Mouse (Mus musculus) bone marrow, adult 2 months (tissue): ENCODE results near the gene Gm49396.
A peak's percentile ranks its signal among the peaks of the same experiment; 100 is the strongest.

Source experiments
- CTCF ChIP-seq: fragments of 200-500 bp; IDR thresholded peaks from 2 replicates; pipeline ENCODE4 v1.5.1; 2011; ENCODE audit warnings: low read length, control low read depth; ENCODE audit not compliant: control insufficient read depth, insufficient read depth
- POLR2A ChIP-seq: fragments of 200-500 bp; IDR thresholded peaks from 2 replicates; pipeline ENCODE4 v1.6.1; 2011; ENCODE audit warnings: low read depth, mild to moderate bottlenecking, control low read depth, low read length, borderline replicate concordance; ENCODE audit not compliant: control insufficient read depth

GRCm38 (mm10) chr7:30613529-30614112 lies 50.5 kb downstream of the Gm49396 start:
- TF ChIP-seq CTCF (peak; percentile 78), POLR2A (no peak)
